Mouse (Mus musculus): Measurements from ENCODE around the gene Aatf. TPM values are rescaled to one million over a fixed set of nuclear protein-coding genes. Genes with fewer than 3 reads are reported as not detected.
"Not testable (repeated sequence)": the region's sequence is repeated elsewhere in the genome, so short reads cannot be mapped to it uniquely, and the experiment has no call there.

The Aatf gene
- total RNA-seq, 1 experiment from 2014 or later: 51.2 TPM

- no peak for ATAC-seq (replicated peaks; ENCODE audit: insufficient number of reproducible peaks, low FRiP score, low TSS enrichment, poor library complexity, severe bottlenecking)
These were observed 119.8 kb downstream of the Aatf start for GRCm38 (mm10) chr11:84393571-84393970.

- not testable (repeated sequence) for ATAC-seq (replicated peaks; ENCODE audit: insufficient number of reproducible peaks, low FRiP score, low TSS enrichment, poor library complexity, severe bottlenecking)
These were observed 121.3 kb downstream of the Aatf start for GRCm38 (mm10) chr11:84392066-84392465.

GRCm38 (mm10) chr11:84391126-84391525, 122.2 kb downstream of the Aatf start:
- ATAC-seq (replicated peaks; ENCODE audit: insufficient number of reproducible peaks, low FRiP score, low TSS enrichment, poor library complexity, severe bottlenecking): no peak

- no peak for ATAC-seq (replicated peaks; ENCODE audit: insufficient number of reproducible peaks, low FRiP score, low TSS enrichment, poor library complexity, severe bottlenecking)
These were observed 124.0 kb downstream of the Aatf start for GRCm38 (mm10) chr11:84389332-84389731.

- ATAC-seq (replicated peaks; ENCODE audit: insufficient number of reproducible peaks, low FRiP score, low TSS enrichment, poor library complexity, severe bottlenecking): no peak
These were observed 129.4 kb downstream of the Aatf start for GRCm38 (mm10) chr11:84383891-84384290.

GRCm38 (mm10) chr11:84382450-84382849, 130.9 kb downstream of the Aatf start:
- ATAC-seq (replicated peaks; ENCODE audit: insufficient number of reproducible peaks, low FRiP score, low TSS enrichment, poor library complexity, severe bottlenecking): no peak

GRCm38 (mm10) chr11:84376510-84377365, 136.6 kb downstream of the Aatf start:
- no peak for ATAC-seq (replicated peaks; ENCODE audit: insufficient number of reproducible peaks, low FRiP score, low TSS enrichment, poor library complexity, severe bottlenecking)

- ATAC-seq (replicated peaks; ENCODE audit: insufficient number of reproducible peaks, low FRiP score, low TSS enrichment, poor library complexity, severe bottlenecking): no peak
These were observed 137.3 kb downstream of the Aatf start for GRCm38 (mm10) chr11:84375951-84376496.

- ATAC-seq (replicated peaks; ENCODE audit: insufficient number of reproducible peaks, low FRiP score, low TSS enrichment, poor library complexity, severe bottlenecking): no peak
These were observed 140.2 kb downstream of the Aatf start for GRCm38 (mm10) chr11:84373122-84373521.

Other genes with a start within 250 kb of the Aatf start
- gene Lhx1, start 12.0 kb upstream of the Aatf start, total RNA-seq (2017): not detected in 3 replicates

Measured in monocyte, adult 5-6 weeks (primary cell).